Mouse (Mus musculus) kidney, postnatal 36 days (tissue): ENCODE results near the gene Mtln.

ENCODE experiments used
- DNase-seq, 2 experiments: peaks; one replicate each; pipeline ENCODE4 v3.0.0; 2021 to 2022; ENCODE audit warnings: mixed read lengths in 2 of 2

Gene Mtln

GRCm38 (mm10) chr2:127751849-127752610 lies 40.3 kb downstream of the Mtln start:
- no peak for DNase-seq

GRCm38 (mm10) chr2:127749376-127749775 lies 42.9 kb downstream of the Mtln start:
- DNase-seq, result no peak

GRCm38 (mm10) chr2:127748316-127748715 lies 44.0 kb downstream of the Mtln start:
- DNase-seq, result no peak

GRCm38 (mm10) chr2:127742637-127743036 lies 49.7 kb downstream of the Mtln start:
- no peak for DNase-seq
